Mouse (Mus musculus) bone marrow, adult 2 months (tissue): ENCODE measurements around the gene Cnot6. TPM values are rescaled to one million over a fixed set of nuclear protein-coding genes. Genes with fewer than 3 reads are reported as not detected.
A peak's percentile ranks its signal among the peaks of the same experiment; 100 is the strongest.

Source experiments
- H3K27ac ChIP-seq: fragments of 200-500 bp; 2 replicates; pipeline ENCODE4 v1.5.1; 2012; ENCODE audit warnings: low read depth, mild to moderate bottlenecking, control low read depth, inconsistent platforms, low read length; ENCODE audit not compliant: control insufficient read depth, poor library complexity, insufficient read depth
- H3K4me1 ChIP-seq: fragments of 200-500 bp; 2 replicates; pipeline ENCODE4 v1.6.1; 2011; ENCODE audit warnings: low read length; ENCODE audit not compliant: control insufficient read depth, insufficient read depth
- H3K4me3 ChIP-seq: fragments of 200-500 bp; replicated peaks from 2 replicates; pipeline ENCODE3; 2011; ENCODE audit warnings: mild to moderate bottlenecking, low read depth, low read length, control low read depth; ENCODE audit not compliant: control insufficient read depth
- CTCF ChIP-seq: fragments of 200-500 bp; IDR thresholded peaks from 2 replicates; pipeline ENCODE4 v1.5.1; 2011; ENCODE audit warnings: low read length, control low read depth; ENCODE audit not compliant: control insufficient read depth, insufficient read depth
- POLR2A ChIP-seq: fragments of 200-500 bp; IDR thresholded peaks from 2 replicates; pipeline ENCODE4 v1.6.1; 2011; ENCODE audit warnings: low read depth, mild to moderate bottlenecking, control low read depth, low read length, borderline replicate concordance; ENCODE audit not compliant: control insufficient read depth
- WGBS: fragments of 180-500 bp; shearing (Covaris S2); methylation state at CpG from one replicate; pipeline ENCODE4 v1.1.7; 2018; 5-methylcytosine and 5-hydroxymethylcytosine counted together
- polyA plus RNA-seq: library from polyadenylated mRNA; stranded (reverse); fragments of >200 nt; gene quantifications from 2 replicates; pipeline ENCODE4 v1.2.4, GENCODE M21; 2011; ENCODE audit warnings: low replicate concordance; ENCODE audit not compliant: missing spikeins, insufficient read depth, insufficient read length

The Cnot6 gene
- polyA plus RNA-seq, 1 experiment, result 19.7 TPM

GRCm38 (mm10) chr11:49739776-49740175, 27.3 kb upstream of the Cnot6 start:
- H3K4me1 ChIP-seq, result peaks cover 1% of the 10 kb centered on the region; the same call in 1 of the 2 replicates
- no peak for TF ChIP-seq POLR2A
- TF ChIP-seq CTCF, result no peak
- H3K4me3 ChIP-seq, result no peak overlapping the region
- 0% methylated on average over 3 of the region's 3 CpGs for WGBS
- H3K27ac ChIP-seq, result no peak overlapping the region

- WGBS, result 85% methylated on average over 11 of the region's 11 CpGs
- TF ChIP-seq CTCF (no peak), POLR2A (no peak)
- peaks cover 1% of the 10 kb centered on the region; the same call in 1 of the 2 replicates for H3K4me1 ChIP-seq
- no peak overlapping the region for H3K27ac ChIP-seq
- H3K4me3 ChIP-seq, result no peak overlapping the region
These were observed 26.3 kb upstream of the Cnot6 start for GRCm38 (mm10) chr11:49738659-49739406.

GRCm38 (mm10) chr11:49737625-49738024, 25.1 kb upstream of the Cnot6 start:
- Histone ChIP-seq H3K27ac (no peak overlapping the region), H3K4me1 (peaks cover 1% of the 10 kb centered on the region; the same call in 1 of the 2 replicates), H3K4me3 (no peak overlapping the region)
- WGBS, result 35% methylated on average over 1 of the region's 1 CpGs
- TF ChIP-seq POLR2A, result no peak
- no peak for TF ChIP-seq CTCF

- TF ChIP-seq POLR2A (no peak), CTCF (no peak)
- H3K4me1 ChIP-seq, result peaks cover 1% of the 10 kb centered on the region; the same call in 1 of the 2 replicates
- WGBS, result 74% methylated on average over 11 of the region's 11 CpGs
- H3K4me3 ChIP-seq, result no peak overlapping the region
- no peak overlapping the region for H3K27ac ChIP-seq
These were observed 22.2 kb upstream of the Cnot6 start for GRCm38 (mm10) chr11:49734771-49735170.

- no peak for TF ChIP-seq POLR2A
- no peak for TF ChIP-seq CTCF
- H3K27ac ChIP-seq, result no peak overlapping the region
- H3K4me3 ChIP-seq, result no peak overlapping the region
- WGBS, result 79% methylated on average over 5 of the region's 5 CpGs
- no peaks in the 10 kb centered on the region for H3K4me1 ChIP-seq
These were observed 17.9 kb upstream of the Cnot6 start for GRCm38 (mm10) chr11:49730275-49730948.

- 8% methylated on average over 3 of the region's 3 CpGs for WGBS
- no peak overlapping the region for H3K4me3 ChIP-seq
- TF ChIP-seq POLR2A (no peak), CTCF (peak; percentile 71)
- H3K4me1 ChIP-seq, result peaks cover 4% of the 10 kb centered on the region; the same call in 1 of the 2 replicates
- no peak overlapping the region for H3K27ac ChIP-seq
These were observed 15.4 kb upstream of the Cnot6 start for GRCm38 (mm10) chr11:49727877-49728276.

GRCm38 (mm10) chr11:49726800-49727199, 14.3 kb upstream of the Cnot6 start:
- 51% methylated on average over 8 of the region's 8 CpGs for WGBS
- no peak for TF ChIP-seq CTCF
- TF ChIP-seq POLR2A, result no peak
- Histone ChIP-seq H3K27ac (no peak overlapping the region), H3K4me1 (peaks cover 4% of the 10 kb centered on the region; the same call in 1 of the 2 replicates), H3K4me3 (no peak overlapping the region)

- H3K27ac ChIP-seq, result no peak overlapping the region
- peaks cover 4% of the 10 kb centered on the region for H3K4me1 ChIP-seq
- WGBS, result 80% methylated on average over 2 of the region's 2 CpGs
- no peak for TF ChIP-seq CTCF
- no peak for TF ChIP-seq POLR2A
- H3K4me3 ChIP-seq, result no peak overlapping the region
These were observed 12.2 kb upstream of the Cnot6 start for GRCm38 (mm10) chr11:49724676-49725075.
